Mouse (Mus musculus) liver, adult 2 months (tissue): ENCODE measurements around the gene Adamts3. TPM values are rescaled to one million over a fixed set of nuclear protein-coding genes. Genes with fewer than 3 reads are reported as not detected.
A peak's percentile ranks its signal among the peaks of the same experiment; 100 is the strongest.

Experiments used
- DNase-seq: peaks from one replicate; pipeline ENCODE4 v3.0.0-alpha.2; 2011; ENCODE audit warnings: low read depth, low spot score; ENCODE audit errors: extremely low read depth
- H3K27ac ChIP-seq: fragments of 200-500 bp; replicated peaks from 2 replicates; pipeline ENCODE4 v1.5.1; 2012; ENCODE audit warnings: low read depth, mild to moderate bottlenecking, control low read depth, inconsistent platforms, low read length; ENCODE audit not compliant: insufficient read depth
- H3K27me3 ChIP-seq: fragments of 200-500 bp; 2 replicates; pipeline ENCODE4 v1.6.1; 2012; ENCODE audit warnings: mild to moderate bottlenecking, moderate library complexity, low read length, inconsistent platforms; ENCODE audit not compliant: control insufficient read depth, insufficient read depth
- H3K36me3 ChIP-seq: fragments of 200-500 bp; 2 replicates; pipeline ENCODE4 v1.6.1; 2012; ENCODE audit warnings: low read length, inconsistent platforms; ENCODE audit not compliant: control insufficient read depth, insufficient read depth
- H3K4me1 ChIP-seq: fragments of 200-500 bp; 2 replicates; pipeline ENCODE4 v1.6.1; 2011; ENCODE audit warnings: low read length; ENCODE audit not compliant: control insufficient read depth, insufficient read depth
- H3K4me3 ChIP-seq: fragments of 200-500 bp; 2 replicates; pipeline ENCODE4 v1.5.1; 2011; ENCODE audit warnings: low read depth, mild to moderate bottlenecking, control low read depth, low read length, moderate library complexity; ENCODE audit not compliant: insufficient read depth
- H3K79me2 ChIP-seq: fragments of 200-500 bp; 2 replicates; pipeline ENCODE4 v1.6.1; 2012; ENCODE audit warnings: inconsistent platforms, mild to moderate bottlenecking, low read length, moderate library complexity; ENCODE audit not compliant: control insufficient read depth, insufficient read depth
- H3K9ac ChIP-seq: fragments of 200-500 bp; 2 replicates; pipeline ENCODE4 v1.6.1; 2012; ENCODE audit warnings: low read depth, mild to moderate bottlenecking, control low read depth, inconsistent platforms, low read length
- CTCF ChIP-seq: fragments of 200-500 bp; IDR thresholded peaks from 2 replicates; pipeline ENCODE4 v1.5.1; 2011; ENCODE audit warnings: low read depth, low read length, control low read depth
- POLR2A ChIP-seq: fragments of 200-500 bp; IDR thresholded peaks from 2 replicates; pipeline ENCODE4 v1.6.1; 2011; ENCODE audit warnings: low read length, control low read depth; ENCODE audit not compliant: insufficient read depth; ENCODE audit errors: extremely low read depth
- WGBS: fragments of 180-500 bp; shearing (Covaris S2); methylation state at CpG from one replicate; pipeline ENCODE4 v1.1.7; 2018; 5-methylcytosine and 5-hydroxymethylcytosine counted together
- polyA plus RNA-seq: library from polyadenylated mRNA; depleted of rRNA; stranded (reverse); fragments of >200 nt; gene quantifications from 2 replicates; pipeline ENCODE4 v1.2.3, GENCODE M21; 2012
- total RNA-seq: library from RNA; depleted of rRNA; stranded (reverse); fragments of >200 nt; gene quantifications from 2 replicates; pipeline ENCODE4 v1.2.3, GENCODE M21; 2014

Adamts3 gene
- total and polyA plus RNA-seq, 2 experiments = 0.09 to 0.37 TPM

DNA sequence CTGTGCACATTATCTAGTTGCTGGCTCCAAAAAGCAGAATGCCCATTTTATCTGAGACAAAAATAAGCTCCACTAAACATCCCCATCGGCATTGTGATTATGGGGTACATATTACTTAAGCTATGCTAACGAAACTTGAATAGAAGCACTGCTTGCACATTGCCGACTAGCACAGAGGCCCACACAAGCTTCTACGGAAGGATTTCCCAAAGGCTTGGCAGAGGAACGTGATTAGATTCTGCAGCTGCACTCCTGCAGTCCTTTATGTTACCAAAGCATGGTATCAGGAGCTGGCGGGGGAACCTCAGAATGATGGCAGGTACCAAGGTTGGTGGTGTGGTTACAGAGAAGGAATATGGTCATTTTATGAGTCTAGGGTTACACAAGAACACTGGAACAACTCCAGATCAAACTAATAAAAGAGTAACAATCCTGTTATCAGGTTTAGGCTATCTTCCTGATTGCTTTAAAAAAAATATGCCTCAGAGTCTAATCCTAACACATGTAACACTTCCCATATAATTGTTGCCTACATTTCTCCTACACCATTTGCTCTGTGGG is 155.6 kb downstream of the Adamts3 start:
- H3K9ac ChIP-seq = no peak overlapping the region
- no peak overlapping the region for H3K4me3 ChIP-seq
- TF ChIP-seq CTCF (no peak), POLR2A (no peak)
- H3K36me3 ChIP-seq = no peaks in the 10 kb centered on the region
- WGBS = 85% methylated on average over 6 of the region's 6 CpGs
- H3K27me3 ChIP-seq = peaks cover 3% of the 10 kb centered on the region; the same call in 1 of the 2 replicates
- H3K4me1 ChIP-seq = no peaks in the 10 kb centered on the region
- H3K79me2 ChIP-seq = no peaks in the 10 kb centered on the region
- peak; percentile 10 for DNase-seq
- no peak overlapping the region for H3K27ac ChIP-seq

DNA sequence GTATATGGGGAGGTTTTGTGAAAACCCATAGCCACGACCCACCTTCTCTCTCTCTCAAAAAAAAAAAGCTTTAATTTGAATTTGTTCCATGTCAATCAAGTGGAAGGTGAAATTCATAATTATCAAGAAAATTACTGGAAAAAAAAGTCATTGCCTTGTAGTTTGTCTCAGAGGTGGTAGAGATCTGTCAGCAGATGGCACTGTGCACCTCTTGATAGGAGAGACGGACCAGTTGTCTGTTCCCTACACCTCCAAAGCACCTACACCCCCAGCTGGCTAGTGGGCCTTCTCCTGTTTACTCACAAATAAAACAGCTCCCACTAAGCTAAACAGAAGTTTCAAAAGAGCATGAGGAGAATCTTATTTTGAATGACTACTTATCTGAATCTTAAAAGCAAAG is 168.6 kb downstream of the Adamts3 start:
- H3K4me3 ChIP-seq = no peak overlapping the region
- no peaks in the 10 kb centered on the region for H3K27me3 ChIP-seq
- DNase-seq = peak; percentile 4
- no peaks in the 10 kb centered on the region for H3K36me3 ChIP-seq
- H3K79me2 ChIP-seq = no peaks in the 10 kb centered on the region
- 51% methylated on average over 2 of the region's 2 CpGs for WGBS
- TF ChIP-seq CTCF (peak; percentile 19; the same call in 1 of the 2 replicates), POLR2A (no peak)
- no peak overlapping the region for H3K9ac ChIP-seq
- H3K4me1 ChIP-seq = no peaks in the 10 kb centered on the region
- no peak overlapping the region for H3K27ac ChIP-seq

DNA sequence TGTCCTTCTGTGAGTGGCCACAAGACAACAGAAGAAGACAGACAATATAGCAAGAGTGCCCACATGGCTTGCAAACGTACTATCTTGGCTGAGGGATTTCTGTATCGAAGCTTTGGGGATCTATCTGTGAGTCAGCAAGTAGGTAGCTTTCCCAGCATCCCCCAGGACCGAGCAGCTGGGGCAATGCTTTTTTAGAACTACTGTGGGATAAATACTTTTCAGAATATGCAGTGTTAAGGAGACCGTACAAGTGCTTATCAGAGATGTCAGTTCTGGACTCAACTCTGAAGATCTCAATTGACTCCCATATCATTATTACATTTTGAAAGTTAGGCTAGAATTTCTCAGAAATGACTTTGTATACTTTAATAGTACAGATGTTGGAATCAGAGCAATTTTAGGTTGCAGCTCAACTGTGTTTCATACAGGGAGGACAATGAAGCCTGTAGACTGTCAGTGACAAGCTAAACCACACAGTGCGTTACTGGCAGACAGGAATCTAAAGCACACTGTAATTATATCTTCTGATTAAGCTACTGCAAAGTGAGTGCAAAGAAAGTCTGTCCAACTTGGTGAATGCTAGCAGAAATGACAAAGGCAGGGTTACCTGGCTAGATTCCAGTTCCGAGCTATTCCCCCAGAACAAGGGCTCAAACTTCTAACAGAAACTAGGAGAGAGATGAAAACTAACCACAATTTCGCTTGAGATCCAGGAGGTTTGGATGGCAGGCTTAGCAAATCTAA is 171.8 kb downstream of the Adamts3 start:
- Histone ChIP-seq H3K27ac (no peak overlapping the region), H3K36me3 (no peaks in the 10 kb centered on the region), H3K9ac (no peak overlapping the region), H3K4me3 (no peak overlapping the region), H3K4me1 (no peaks in the 10 kb centered on the region), H3K79me2 (no peaks in the 10 kb centered on the region), H3K27me3 (no peaks in the 10 kb centered on the region)
- no peak for DNase-seq
- 82% methylated on average over 7 of the region's 7 CpGs for WGBS
- TF ChIP-seq CTCF (no peak), POLR2A (no peak)

DNA sequence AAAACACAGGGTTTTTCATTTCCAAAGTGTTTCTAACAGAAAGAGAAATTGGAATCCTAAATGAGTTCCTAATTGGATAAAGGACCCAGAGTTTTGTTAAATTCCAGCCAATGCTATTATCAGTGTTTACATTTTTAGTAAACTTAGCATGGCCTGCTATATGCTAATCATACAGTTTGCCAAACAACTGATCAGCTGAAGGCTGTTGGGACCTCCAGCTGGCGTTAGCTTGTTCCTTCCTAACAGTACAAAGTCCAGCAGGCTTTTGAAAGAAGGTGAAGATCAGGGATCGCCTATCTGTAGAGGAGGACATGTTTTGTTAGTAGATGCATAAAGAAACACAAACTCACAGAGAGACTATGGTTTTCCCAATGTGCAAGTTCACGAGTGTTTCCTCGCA is 173.7 kb downstream of the Adamts3 start:
- no peak overlapping the region for H3K9ac ChIP-seq
- no peak overlapping the region for H3K27ac ChIP-seq
- H3K36me3 ChIP-seq = no peaks in the 10 kb centered on the region
- H3K4me3 ChIP-seq = no peak overlapping the region
- H3K27me3 ChIP-seq = no peaks in the 10 kb centered on the region
- TF ChIP-seq CTCF = no peak
- TF ChIP-seq POLR2A = no peak
- no peaks in the 10 kb centered on the region for H3K4me1 ChIP-seq
- no peaks in the 10 kb centered on the region for H3K79me2 ChIP-seq
- WGBS = 21% methylated on average over 4 of the region's 4 CpGs
- DNase-seq = peak; percentile 23

DNA sequence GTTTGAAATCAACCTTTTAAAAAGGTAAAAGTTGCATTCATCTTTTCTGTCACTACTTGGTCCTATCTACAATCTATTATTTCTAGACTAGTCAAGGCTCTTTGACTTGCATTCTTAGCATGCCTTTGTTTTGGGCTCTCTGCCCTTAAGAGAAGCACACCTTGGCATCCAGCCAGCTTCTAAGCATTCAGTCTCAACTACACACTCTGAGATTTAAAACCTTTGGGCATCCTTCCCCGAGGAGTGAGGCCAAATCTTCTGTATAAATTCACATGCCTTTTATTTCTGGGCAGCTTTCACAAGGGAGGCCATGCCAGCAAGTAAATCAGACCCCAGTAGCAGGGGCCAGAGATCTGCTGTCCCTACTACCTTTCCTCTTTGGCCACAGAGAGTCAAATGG is 178.9 kb downstream of the Adamts3 start:
- 61% methylated on average over 1 of the region's 1 CpGs for WGBS
- H3K4me1 ChIP-seq = no peaks in the 10 kb centered on the region

More for the DNA sequence above, 178.9 kb downstream of the Adamts3 start:
- no peaks in the 10 kb centered on the region for H3K79me2 ChIP-seq
- no peak for TF ChIP-seq POLR2A
- TF ChIP-seq CTCF = no peak
- H3K36me3 ChIP-seq = no peaks in the 10 kb centered on the region
- peak; percentile 19 for DNase-seq
- H3K27me3 ChIP-seq = no peaks in the 10 kb centered on the region
- H3K4me3 ChIP-seq = no peak overlapping the region
- H3K9ac ChIP-seq = no peak overlapping the region
- no peak overlapping the region for H3K27ac ChIP-seq
